8 mouse cellular contexts compared by ENCODE assay signal in genomic region chr9:107578587-107578986, GRCm38 (mm10). TPM values are rescaled to one million over a fixed set of nuclear protein-coding genes. Genes with fewer than 3 reads are reported as not detected.
DNase-seq lines count a peak whose midpoint lies in the region; ATAC-seq and TF ChIP-seq lines count a peak whose summit lies in the region.

Naa80 (plus strand) TSS chr9:107578887.

- H3K4me1 ChIP-seq in lung, embryonic 14.5 days (ENCODE audit: insufficient read depth): peaks cover 11% of the 10 kb centered on the region
- H3K4me1 ChIP-seq in neural tube, embryonic 15.5 days: peaks cover 47% of the 10 kb centered on the region

- peak within 1 kb of the TSS; percentile 72 for H3K4me2 ChIP-seq in lung, embryonic 14.5 days
- H3K4me2 ChIP-seq in neural tube, embryonic 15.5 days: peak within 1 kb of the TSS; percentile 94

- TF ChIP-seq CTCF in lung, embryonic 14.5 days (IDR thresholded peaks at IDR 0.05; ENCODE audit: low read depth): no peak

- H3K27me3 ChIP-seq in lung, embryonic 14.5 days (ENCODE audit: insufficient read depth, low read length): no peaks in the 10 kb centered on the region
- H3K27me3 ChIP-seq in neural tube, embryonic 15.5 days (replicated peaks): no peaks in the 10 kb centered on the region

- H3K9me3 ChIP-seq in lung, embryonic 14.5 days (ENCODE audit: low read depth, low read length): no peaks in the 10 kb centered on the region
- no peaks in the 10 kb centered on the region for H3K9me3 ChIP-seq in neural tube, embryonic 15.5 days (replicated peaks)

- H3K4me3 ChIP-seq in lung, embryonic 14.5 days (ENCODE audit: low read depth, low read length): no peak within 1 kb of the TSS
- no peak within 1 kb of the TSS for H3K4me3 ChIP-seq in neural tube, embryonic 15.5 days (replicated peaks)

- WGBS in lung, embryonic 14.5 days: 77% methylated on average over 3 of the region's 3 CpGs
- WGBS in neural tube, embryonic 15.5 days: 77% methylated on average over 3 of the region's 3 CpGs

- no peak for DNase-seq in lung, embryonic 14.5 days
- DNase-seq in lung, postnatal 14 days: no peak
- no peak for DNase-seq in heart, adult 8-10 months (ENCODE audit: low spot score)
- DNase-seq in layer of hippocampus, postnatal 36 days: no peak
- DNase-seq in cerebellum, adult 18-20 months: no peak
- DNase-seq in spleen, postnatal 10 days (ENCODE audit: low spot score in 2 of 2): no peak

- H3K27ac ChIP-seq in lung, embryonic 14.5 days (ENCODE audit: low read depth): peak within 1 kb of the TSS; percentile 93; the same call in 1 of the 2 replicates
- no peak within 1 kb of the TSS for H3K27ac ChIP-seq in neural tube, embryonic 15.5 days (replicated peaks)

- H3K9ac ChIP-seq in lung, embryonic 14.5 days: no peak within 1 kb of the TSS; the same call in 1 of the 2 replicates
- peak within 1 kb of the TSS; percentile 14; the same call in 1 of the 2 replicates for H3K9ac ChIP-seq in neural tube, embryonic 15.5 days (replicated peaks)

- peaks cover 18% of the 10 kb centered on the region for H3K36me3 ChIP-seq in lung, embryonic 14.5 days (ENCODE audit: insufficient read depth)
- H3K36me3 ChIP-seq in neural tube, embryonic 15.5 days: peaks cover 10% of the 10 kb centered on the region; the same call in 1 of the 2 replicates

- ATAC-seq in lung, embryonic 14.5 days (ENCODE audit: insufficient read depth): no peak
- no peak for ATAC-seq in common myeloid progenitor, adult 5-6 weeks (replicated peaks; ENCODE audit: low read depth, poor library complexity, severe bottlenecking)
- no peak for ATAC-seq in neural tube, embryonic 15.5 days (ENCODE audit: low FRiP score)

RNA-seq across cellular contexts. Expression of gene Naa80, which starts in this region (rescaled TPM):
- 14.7 and 17.2 TPM in 2 replicates for polyA plus RNA-seq in lung, embryonic 14.5 days (2014; fragmentation: Nextera tagmentation; extraction: Ambion mirVana)
- 13.3 TPM in 2 replicates for total RNA-seq in common myeloid progenitor, adult 5-6 weeks (2017)
- 10 to 100 TPM; 18.8 to 24.3 (median 21.1) TPM for total RNA-seq in heart, adult 8-10 months (2022)
- 10 to 100 TPM; 13.5 to 13.8 TPM for total RNA-seq in layer of hippocampus, postnatal 36 days (2021)
- polyA plus RNA-seq in neural tube, embryonic 15.5 days (2015; fragmentation: Nextera tagmentation; extraction: Ambion mirVana): 16.9 and 19.7 TPM in 2 replicates
